Comparison of ENCODE assay signal across 34 mouse cellular contexts in the genomic region with DNA sequence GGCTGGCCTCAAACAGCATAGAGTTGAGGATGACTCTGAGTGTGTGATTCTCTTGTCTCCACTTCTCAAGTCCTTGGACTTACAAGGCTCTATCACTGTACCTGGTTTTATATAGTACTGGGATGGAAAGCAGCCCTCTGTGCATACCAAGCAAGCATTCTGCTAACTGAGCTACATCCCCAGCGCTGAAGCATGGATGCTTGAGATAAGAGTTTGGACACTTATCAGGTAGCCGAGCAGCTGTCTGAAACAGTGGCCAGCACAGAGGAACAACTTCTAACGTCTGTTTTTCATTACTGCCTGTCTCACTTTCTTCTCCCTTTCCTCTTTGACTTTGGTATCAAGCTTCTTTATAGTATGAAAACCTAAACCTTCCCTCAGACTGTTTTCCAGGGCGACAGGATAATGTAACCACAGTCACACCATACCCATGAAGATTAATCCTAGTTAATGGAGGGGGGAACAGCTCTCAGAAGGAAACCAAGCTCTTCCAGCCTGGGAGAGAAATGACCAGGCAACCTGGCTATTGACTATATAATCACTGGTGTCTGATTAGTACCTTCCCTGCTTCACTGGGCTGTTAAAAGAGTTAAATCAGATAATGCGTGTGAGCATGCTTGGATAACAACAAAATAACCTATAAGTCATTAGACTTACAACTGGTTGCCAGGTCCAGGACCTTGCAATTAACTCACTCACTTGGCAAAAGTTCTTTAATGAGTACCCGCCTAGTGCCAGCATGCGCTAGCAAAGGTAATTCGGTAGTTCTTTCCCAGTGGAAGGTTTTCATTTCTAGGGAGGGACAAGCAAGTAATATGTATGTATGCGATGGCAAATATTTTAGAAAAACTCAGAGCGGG.
A peak's percentile ranks its signal among the peaks of the same experiment; 100 is the strongest.
DNase-seq lines count a peak whose midpoint lies in the region; ATAC-seq and TF ChIP-seq lines count a peak whose summit lies in the region.
"Had no signal": no experiment of that assay in that cellular context is flagged by ENCODE, and none has a peak within 500 bp of the region (broad histone marks: within the 10 kb centered on the region; RNA-seq: fewer than 3 reads in every experiment).

No protein-coding gene starts in this region.

- TF ChIP-seq CTCF in brain, embryonic 14.5 days (IDR thresholded peaks at IDR 0.05; ENCODE audit: borderline replicate concordance, extremely low read depth, insufficient read depth, insufficient read length), result no peak
- no peak for TF ChIP-seq CTCF in liver, embryonic 14.5 days (IDR thresholded peaks at IDR 0.05; ENCODE audit: low read depth)

- no peak overlapping the region; the same call in 1 of the 2 replicates for H3K27ac ChIP-seq in forebrain, embryonic 14.5 days (ENCODE audit: low read depth, low read length)
- no peak overlapping the region for H3K27ac ChIP-seq in forebrain, embryonic 10.5 days
- H3K27ac ChIP-seq in kidney, embryonic 16.5 days (ENCODE audit: low read length), result no peak overlapping the region
- H3K27ac ChIP-seq in liver, embryonic 14.5 days, result no peak overlapping the region
- H3K27ac ChIP-seq: embryonic facial prominence, embryonic 10.5 days; embryonic facial prominence, embryonic 15.5 days; forebrain, embryonic 15.5 days; gastrocnemius, adult 2 months; hindbrain, embryonic 13.5 days; limb, embryonic 12.5 days; liver, embryonic 15.5 days; stomach, postnatal 0 days had no signal

- TF ChIP-seq POLR2A in brain, embryonic 14.5 days (IDR thresholded peaks at IDR 0.05; ENCODE audit: borderline replicate concordance, extremely low read depth, insufficient read depth, insufficient read length, poor library complexity, severe bottlenecking), result no peak

- no peaks in the 10 kb centered on the region for H3K9me3 ChIP-seq in forebrain, embryonic 14.5 days (replicated peaks; ENCODE audit: control insufficient read depth, low read length)
- no peaks in the 10 kb centered on the region for H3K9me3 ChIP-seq in forebrain, embryonic 10.5 days
- no peaks in the 10 kb centered on the region for H3K9me3 ChIP-seq in kidney, embryonic 16.5 days (ENCODE audit: low read length)
- no peaks in the 10 kb centered on the region for H3K9me3 ChIP-seq in liver, embryonic 14.5 days (ENCODE audit: control insufficient read depth, low read length)
- H3K9me3 ChIP-seq: embryonic facial prominence, embryonic 10.5 days; embryonic facial prominence, embryonic 15.5 days; forebrain, embryonic 15.5 days; heart, embryonic 12.5 days; hindbrain, embryonic 13.5 days; limb, embryonic 12.5 days; liver, embryonic 15.5 days had no signal

- DNase-seq in forebrain, embryonic 14.5 days (ENCODE audit: low spot score), result peak; percentile 26
- DNase-seq in forebrain, embryonic 10.5 days (ENCODE audit: extremely low spot score, low spot score), result no peak
- DNase-seq in kidney, adult 18-20 months, result no peak
- DNase-seq in brain, embryonic 14.5 days (ENCODE audit: low read depth), result peak; percentile 58
- no peak for DNase-seq in liver, embryonic 14.5 days (ENCODE audit: low read depth in 3 of 3, low spot score in 3 of 3)
- DNase-seq in adrenal gland, postnatal 10 days, result no peak
- DNase-seq in ovary, postnatal 36 days (ENCODE audit: low spot score), result no peak
- DNase-seq: adrenal gland, adult 2 months; cerebellum, adult 11 months; cerebellum, adult 9-10 months; cerebellum, postnatal 36 days; gastrocnemius, adult 2 months; gastrocnemius, postnatal 36 days; heart, adult 18-20 months; heart, postnatal 4 days; layer of hippocampus, adult 9-11 months; lung, postnatal 36 days; right cerebral cortex, adult 18-20 months; right cerebral cortex, postnatal 4 days; thymus, adult 18-20 months; thymus, postnatal 25 days had no signal

- H3K36me3 ChIP-seq in forebrain, embryonic 14.5 days (ENCODE audit: control insufficient read depth, insufficient read depth, low read length), result no peaks in the 10 kb centered on the region
- no peaks in the 10 kb centered on the region for H3K36me3 ChIP-seq in forebrain, embryonic 10.5 days (replicated peaks)
- H3K36me3 ChIP-seq in kidney, embryonic 16.5 days (ENCODE audit: insufficient read depth, low read length), result no peaks in the 10 kb centered on the region
- H3K36me3 ChIP-seq in liver, embryonic 14.5 days (replicated peaks; ENCODE audit: control insufficient read depth, insufficient read depth, low read depth), result no peaks in the 10 kb centered on the region
- H3K36me3 ChIP-seq: embryonic facial prominence, embryonic 10.5 days; embryonic facial prominence, embryonic 15.5 days; forebrain, embryonic 15.5 days; heart, embryonic 12.5 days; hindbrain, embryonic 13.5 days; limb, embryonic 12.5 days; liver, embryonic 15.5 days had no signal

- ATAC-seq in forebrain, embryonic 14.5 days, result no peak
- ATAC-seq in kidney, embryonic 16.5 days (ENCODE audit: low FRiP score, low TSS enrichment), result 0 out of 2 replicates have a peak, but pooled peaks have one; percentile 78
- ATAC-seq in liver, embryonic 14.5 days (ENCODE audit: insufficient read depth), result peak; percentile 69; the same call in 1 of the 2 replicates
- ATAC-seq: activated CD4-positive, CD25-positive, alpha-beta regulatory T cell, adult 4 months; forebrain, embryonic 15.5 days; intestine, embryonic 16.5 days; midbrain, embryonic 16.5 days had no signal

- peaks cover 6% of the 10 kb centered on the region for H3K4me1 ChIP-seq in forebrain, embryonic 14.5 days (ENCODE audit: control insufficient read depth, insufficient read depth, low read length)
- H3K4me1 ChIP-seq in forebrain, embryonic 10.5 days, result peaks cover 33% of the 10 kb centered on the region
- no peaks in the 10 kb centered on the region for H3K4me1 ChIP-seq in kidney, embryonic 16.5 days (ENCODE audit: insufficient read depth, low read length)
- H3K4me1 ChIP-seq in liver, embryonic 14.5 days (replicated peaks; ENCODE audit: control insufficient read depth in 2 of 2, insufficient read depth in 2 of 2, low read length in 1 of 2), result no peaks in the 10 kb centered on the region
- H3K4me1 ChIP-seq: embryonic facial prominence, embryonic 15.5 days; heart, embryonic 12.5 days; limb, embryonic 12.5 days; liver, embryonic 15.5 days had no signal

- no peaks in the 10 kb centered on the region for H3K27me3 ChIP-seq in forebrain, embryonic 14.5 days (replicated peaks; ENCODE audit: control insufficient read depth, insufficient read depth, low read length)
- H3K27me3 ChIP-seq in forebrain, embryonic 10.5 days (ENCODE audit: poor library complexity, severe bottlenecking), result 0 out of 2 replicates have a peak, but pooled peaks cover 3% of the 10 kb centered on the region
- H3K27me3 ChIP-seq in kidney, embryonic 16.5 days (ENCODE audit: insufficient read depth, low read length), result no peaks in the 10 kb centered on the region
- H3K27me3 ChIP-seq in liver, embryonic 14.5 days (ENCODE audit: control insufficient read depth, insufficient read depth, low read length), result no peaks in the 10 kb centered on the region
- H3K27me3 ChIP-seq: embryonic facial prominence, embryonic 15.5 days; forebrain, embryonic 15.5 days; hindbrain, embryonic 13.5 days; limb, embryonic 12.5 days; liver, embryonic 15.5 days had no signal

- TF ChIP-seq EP300 in liver, embryonic 14.5 days (IDR thresholded peaks at IDR 0.05; ENCODE audit: low read depth), result no peak

- WGBS in forebrain, embryonic 14.5 days, result 54% methylated on average over 10 of the region's 10 CpGs
- 79% methylated on average over 10 of the region's 10 CpGs for WGBS in forebrain, embryonic 10.5 days
- WGBS in kidney, embryonic 16.5 days, result 54% methylated on average over 10 of the region's 10 CpGs
- 57% methylated on average over 10 of the region's 10 CpGs for WGBS in liver, embryonic 14.5 days (ENCODE audit: insufficient replicate concordance)

- H3K4me3 ChIP-seq in forebrain, embryonic 14.5 days (ENCODE audit: low read depth, low read length), result no peak overlapping the region
- no peak overlapping the region for H3K4me3 ChIP-seq in forebrain, embryonic 10.5 days
- no peak overlapping the region for H3K4me3 ChIP-seq in kidney, embryonic 16.5 days (ENCODE audit: low read length)
- no peak overlapping the region for H3K4me3 ChIP-seq in liver, embryonic 14.5 days (ENCODE audit: insufficient read depth in 1 of 2, low read depth in 2 of 2, low read length in 2 of 2)
- H3K4me3 ChIP-seq: embryonic facial prominence, embryonic 10.5 days; embryonic facial prominence, embryonic 15.5 days; forebrain, embryonic 15.5 days; gastrocnemius, adult 2 months; heart, embryonic 12.5 days; hindbrain, embryonic 13.5 days; limb, embryonic 12.5 days; liver, embryonic 15.5 days had no signal

- H3K4me2 ChIP-seq in forebrain, embryonic 14.5 days (ENCODE audit: low read length), result no peak overlapping the region
- H3K4me2 ChIP-seq in kidney, embryonic 16.5 days (replicated peaks; ENCODE audit: low read depth, low read length), result no peak overlapping the region
- no peak overlapping the region for H3K4me2 ChIP-seq in liver, embryonic 14.5 days (ENCODE audit: low read depth)
- H3K4me2 ChIP-seq: embryonic facial prominence, embryonic 15.5 days; forebrain, embryonic 15.5 days; heart, embryonic 12.5 days; hindbrain, embryonic 13.5 days; limb, embryonic 12.5 days; liver, embryonic 15.5 days; midbrain, embryonic 11.5 days had no signal

- H3K9ac ChIP-seq in forebrain, embryonic 14.5 days (ENCODE audit: low read length), result no peak overlapping the region
- no peak overlapping the region for H3K9ac ChIP-seq in kidney, embryonic 16.5 days (replicated peaks; ENCODE audit: low read length)
- no peak overlapping the region for H3K9ac ChIP-seq in liver, embryonic 14.5 days (replicated peaks)
- H3K9ac ChIP-seq: embryonic facial prominence, embryonic 15.5 days; forebrain, embryonic 15.5 days; heart, embryonic 12.5 days; hindbrain, embryonic 13.5 days; limb, embryonic 12.5 days; liver, embryonic 15.5 days had no signal

Comparison
In these comparisons a context has a peak if more than half of its experiments do, and no peak if none do; other contexts are left out.
1. DNase-seq: peak in forebrain, embryonic 14.5 days (single experiment) and brain, embryonic 14.5 days (single experiment); none in forebrain, embryonic 10.5 days (single experiment), kidney, adult 18-20 months (single experiment), liver, embryonic 14.5 days (0 of 3), adrenal gland, postnatal 10 days (single experiment) and ovary, postnatal 36 days (single experiment).